Mouse (Mus musculus): Measurements from ENCODE around the gene Sh3rf1. TPM values are rescaled to one million over a fixed set of nuclear protein-coding genes. Genes with fewer than 3 reads are reported as not detected.

The Sh3rf1 gene
- total RNA-seq, 2 experiments from 2014 or later = 1.8 to 2.7 TPM

Other genes with a start within 250 kb of the Sh3rf1 start
- gene Clcn3, start 240.6 kb upstream of the Sh3rf1 start, total RNA-seq (2015) = 16.4 and 17.9 TPM in 2 replicates
- gene Clcn3, start 240.6 kb upstream of the Sh3rf1 start, total RNA-seq (2017) = 21.1 and 26.0 TPM in 2 replicates
- gene Nek1, start 230.7 kb upstream of the Sh3rf1 start, total RNA-seq (2015) = 4.4 and 5.4 TPM in 2 replicates
- 6.2 and 6.4 TPM in 2 replicates for gene Nek1, start 230.7 kb upstream of the Sh3rf1 start, total RNA-seq (2017)

Data from megakaryocyte, adult 5-6 weeks (primary cell).